Mouse (Mus musculus) stomach, postnatal 0 days (tissue): ENCODE results near the gene Reep3.

ENCODE experiments used
- CTCF ChIP-seq: IDR thresholded peaks from 2 replicates; pipeline ENCODE4 v1.5.1; 2016; ENCODE audit warnings: antibody characterized with exemption, low read depth, mild to moderate bottlenecking, moderate library complexity
- EP300 ChIP-seq: optimal IDR thresholded peaks from 2 replicates; pipeline ENCODE3; 2016; ENCODE audit warnings: antibody characterized with exemption

DNA sequence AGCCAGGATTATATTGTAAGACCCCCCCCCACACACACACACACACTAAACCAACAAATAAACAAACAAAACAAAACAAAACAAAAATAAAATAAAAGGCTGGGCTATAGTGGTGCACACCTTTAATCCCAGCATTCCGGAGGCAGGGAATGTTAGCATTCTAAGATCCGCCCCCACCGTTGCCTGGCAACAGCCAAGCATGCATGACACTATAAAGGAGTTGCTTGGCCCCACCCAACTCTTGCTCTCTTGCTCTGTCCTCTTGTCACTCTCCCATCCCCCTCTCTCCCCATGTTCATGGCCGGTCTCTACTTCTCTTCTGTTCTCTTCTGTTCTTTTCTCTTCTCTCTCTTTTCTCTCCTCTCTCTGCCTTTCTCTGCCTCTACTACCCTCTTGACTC is 128.2 kb downstream of the Reep3 start:
- no peak for TF ChIP-seq CTCF
- no peak for TF ChIP-seq EP300
